Mouse (Mus musculus): ENCODE data around the gene Polr3gl.

The Polr3gl gene

DNA sequence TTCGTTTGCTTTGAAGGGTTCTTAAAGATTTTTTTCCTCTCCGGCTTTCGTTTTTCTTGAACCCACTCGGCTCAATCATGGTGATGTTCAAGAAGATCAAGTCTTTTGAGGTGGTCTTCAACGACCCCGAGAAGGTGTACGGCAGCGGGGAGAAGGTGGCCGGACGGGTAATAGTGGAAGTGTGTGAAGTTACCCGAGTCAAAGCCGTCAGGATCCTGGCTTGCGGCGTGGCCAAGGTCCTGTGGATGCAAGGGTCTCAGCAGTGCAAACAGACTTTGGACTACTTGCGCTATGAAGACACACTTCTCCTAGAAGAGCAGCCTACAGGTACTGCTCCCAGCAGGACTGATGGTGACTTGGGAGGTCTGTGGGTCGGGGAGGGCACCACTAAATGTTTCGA is 35.8 kb downstream of the Polr3gl start:
- no peak for DNase-seq (ENCODE audit: extremely low read depth, low read depth, low spot score)

DNA sequence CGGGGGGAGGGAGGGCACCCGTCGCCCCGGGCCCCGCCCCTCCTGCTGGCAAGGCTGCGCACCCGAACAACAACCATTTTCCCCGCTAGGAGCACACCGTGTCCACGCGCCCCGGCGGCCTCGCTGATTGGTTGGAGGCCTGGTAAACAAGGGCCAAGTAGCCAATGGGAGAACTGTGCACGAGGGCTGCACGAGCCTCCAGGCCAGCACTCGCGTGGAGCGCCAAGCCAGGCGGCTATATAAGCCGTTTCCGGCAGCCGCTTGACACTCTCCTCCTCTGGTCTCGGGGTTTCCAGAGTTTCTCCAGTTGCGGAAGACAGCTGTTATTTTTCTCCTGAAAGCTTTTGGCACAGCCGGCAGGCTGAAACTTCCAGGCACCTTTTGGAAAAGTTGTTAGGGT is 36.3 kb downstream of the Polr3gl start, which contains the start of gene Txnip:
Txnip (plus strand) TSS at position 264 of the 400 bp plus-strand sequence.
- peak; percentile 79 for DNase-seq (ENCODE audit: extremely low read depth, low read depth, low spot score)

DNA sequence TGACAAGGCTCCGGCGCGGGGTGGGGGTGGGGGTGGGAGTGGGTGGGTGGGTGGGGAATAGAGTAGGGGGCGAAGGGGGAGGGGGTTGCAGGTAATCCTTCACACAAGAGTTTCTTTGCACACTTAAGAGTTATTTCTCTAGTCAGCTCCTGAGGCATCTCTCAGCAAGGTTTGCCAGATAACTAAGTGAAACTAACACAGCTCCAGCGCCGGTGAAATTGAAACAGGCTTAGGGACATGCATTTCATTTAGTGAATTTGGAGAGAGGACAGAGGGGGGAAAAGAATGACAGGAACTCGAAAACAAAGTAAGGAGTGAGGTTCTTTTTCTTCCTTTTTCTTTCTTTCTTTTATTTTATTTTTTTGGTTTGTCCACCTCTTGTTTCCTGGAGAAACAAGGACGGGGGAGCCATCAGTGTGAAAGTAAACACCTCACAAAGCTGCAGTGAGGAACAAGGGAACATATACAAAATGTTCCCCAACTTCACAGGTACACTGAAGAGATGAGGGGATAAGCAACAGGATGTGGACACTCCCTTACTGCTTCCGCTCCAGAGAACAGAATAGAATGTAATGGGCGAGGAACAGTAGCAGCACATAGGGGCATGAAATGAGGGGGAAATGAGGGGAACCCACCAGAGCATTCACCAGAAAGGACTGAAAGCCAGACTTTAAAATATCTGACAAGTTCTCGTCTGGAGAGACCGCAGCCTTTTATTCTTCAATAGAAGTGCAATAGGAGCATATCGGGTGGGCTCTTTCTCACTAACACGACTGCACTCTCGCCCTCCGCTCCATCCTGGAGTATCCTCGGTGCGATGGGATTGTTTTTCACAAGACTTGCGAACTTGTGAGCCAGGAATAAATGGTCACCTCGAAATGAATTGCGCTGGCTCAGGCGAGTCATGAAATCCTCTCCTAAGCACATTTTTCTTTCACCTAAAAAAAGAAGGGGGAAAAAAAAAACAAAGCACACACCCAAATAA is 37.0 kb downstream of the Polr3gl start:
- DNase-seq (ENCODE audit: extremely low read depth, low read depth, low spot score) = no peak

DNA sequence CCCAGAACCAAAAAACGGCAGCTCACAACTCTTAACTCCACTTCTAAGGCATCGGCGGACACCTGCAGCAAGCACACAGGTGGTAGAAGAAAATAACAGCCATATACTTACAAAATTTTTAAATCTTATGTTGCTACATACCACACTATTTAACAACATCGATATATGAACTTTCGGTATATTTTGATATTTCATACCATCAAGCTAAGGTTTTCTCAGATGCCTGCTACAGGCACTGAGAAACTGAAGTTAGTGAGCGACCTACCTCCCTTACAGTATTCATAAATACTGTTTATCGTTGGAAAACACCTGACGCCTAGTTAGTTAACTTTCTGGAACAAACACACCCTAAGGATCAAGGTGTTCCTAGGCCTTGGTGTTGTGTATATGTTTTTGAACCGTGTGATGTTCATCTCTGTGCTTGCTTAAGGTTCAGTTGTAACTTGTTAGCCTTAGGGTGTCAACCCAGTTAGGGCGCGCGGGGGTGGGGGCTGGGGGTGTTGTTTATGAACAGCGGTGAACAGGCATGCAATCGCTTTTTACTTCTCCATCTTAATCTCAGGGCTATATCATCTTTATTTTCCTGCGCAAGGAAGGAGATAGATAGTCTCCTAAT is 37.9 kb downstream of the Polr3gl start:
- DNase-seq (ENCODE audit: extremely low read depth, low read depth, low spot score) = no peak

DNA sequence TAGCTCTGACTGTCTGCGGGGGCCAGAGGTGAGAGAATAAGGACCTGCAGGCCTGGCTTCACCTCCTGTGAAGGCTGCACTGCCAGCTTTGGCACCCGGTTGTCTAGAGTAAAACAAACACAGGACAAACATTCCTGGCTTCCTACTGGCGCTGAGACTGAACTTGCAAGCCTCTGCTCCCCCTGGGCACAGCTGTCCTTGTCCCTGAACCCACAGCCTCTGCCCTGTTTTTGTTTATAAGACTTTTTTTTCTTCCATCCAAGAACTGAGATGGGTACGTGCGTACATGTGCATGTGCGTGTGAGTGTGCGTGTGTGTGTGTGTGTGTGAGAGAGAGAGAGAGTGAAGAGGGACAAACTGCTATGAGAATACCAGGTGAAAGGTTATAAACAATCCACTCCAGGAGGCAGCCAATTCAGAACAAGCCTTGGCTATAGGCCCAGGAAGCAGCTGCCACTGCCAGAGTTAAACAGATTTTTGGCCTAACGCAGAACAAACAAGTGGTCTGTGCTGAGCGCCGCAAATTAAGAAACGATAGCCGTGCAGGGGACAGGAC is 38.9 kb downstream of the Polr3gl start:
- peak; percentile 98 for DNase-seq (ENCODE audit: extremely low read depth, low read depth, low spot score)

DNA sequence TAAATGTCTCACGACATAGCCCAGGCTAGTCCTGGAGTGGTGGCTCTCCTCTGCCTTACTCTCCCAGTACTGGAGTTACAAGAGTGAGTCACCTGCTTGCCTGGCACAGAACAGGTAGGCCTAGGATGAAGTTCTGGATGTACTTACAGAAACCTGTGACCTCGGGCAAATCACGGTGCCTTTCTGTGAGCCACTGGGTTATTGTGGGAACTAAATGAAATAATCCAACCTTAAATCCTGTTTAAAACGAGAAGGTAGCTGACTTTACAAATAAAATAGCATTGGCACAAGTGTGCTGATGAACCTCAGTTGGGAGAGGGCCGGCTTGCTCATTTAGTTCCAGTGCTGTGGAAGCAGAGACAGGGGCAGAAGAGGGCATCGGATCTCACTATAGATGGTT is 39.7 kb downstream of the Polr3gl start:
- peak; percentile 94 for DNase-seq (ENCODE audit: extremely low read depth, low read depth, low spot score)

DNA sequence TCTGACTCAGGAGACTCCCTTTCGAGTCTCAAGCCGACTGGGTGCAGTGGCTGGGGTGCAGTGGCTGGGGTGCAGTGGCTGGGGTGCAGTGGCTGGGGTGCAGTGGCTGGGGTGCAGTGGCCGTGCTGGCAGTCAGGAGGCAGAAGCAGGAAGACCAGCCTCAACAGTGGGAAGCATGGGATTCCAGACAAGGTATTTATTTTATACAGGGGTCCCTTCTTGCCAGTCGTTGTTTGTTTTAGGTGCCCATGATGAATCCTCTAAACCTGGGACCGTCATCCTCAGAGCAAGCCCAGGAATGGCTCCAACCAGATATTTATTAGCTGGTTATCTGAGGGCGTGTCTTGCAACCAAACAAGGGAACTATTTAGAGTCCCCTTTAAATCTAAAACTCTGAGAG is 40.4 kb downstream of the Polr3gl start:
- DNase-seq (ENCODE audit: extremely low read depth, low read depth, low spot score) = no peak

DNA sequence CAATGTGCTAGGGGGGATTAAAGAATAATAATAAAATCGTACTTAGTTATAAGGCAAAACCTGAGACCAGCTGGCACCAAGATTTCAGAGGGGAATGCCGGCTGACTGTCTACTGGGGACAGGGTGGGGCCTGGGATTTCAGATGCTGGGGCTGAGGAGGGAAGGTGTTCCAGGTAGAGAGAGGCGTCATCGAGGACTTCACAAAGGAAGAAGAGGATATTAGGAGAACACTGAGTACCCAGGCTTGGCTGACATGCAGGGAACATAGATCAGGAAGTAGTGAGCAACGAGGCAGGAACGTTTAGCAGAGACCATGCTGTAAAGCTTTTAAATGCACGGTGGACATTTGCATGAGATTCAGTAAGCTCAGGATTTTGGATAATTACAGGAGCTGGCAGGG is 42.1 kb downstream of the Polr3gl start:
- DNase-seq (ENCODE audit: extremely low read depth, low read depth, low spot score) = no peak

DNA sequence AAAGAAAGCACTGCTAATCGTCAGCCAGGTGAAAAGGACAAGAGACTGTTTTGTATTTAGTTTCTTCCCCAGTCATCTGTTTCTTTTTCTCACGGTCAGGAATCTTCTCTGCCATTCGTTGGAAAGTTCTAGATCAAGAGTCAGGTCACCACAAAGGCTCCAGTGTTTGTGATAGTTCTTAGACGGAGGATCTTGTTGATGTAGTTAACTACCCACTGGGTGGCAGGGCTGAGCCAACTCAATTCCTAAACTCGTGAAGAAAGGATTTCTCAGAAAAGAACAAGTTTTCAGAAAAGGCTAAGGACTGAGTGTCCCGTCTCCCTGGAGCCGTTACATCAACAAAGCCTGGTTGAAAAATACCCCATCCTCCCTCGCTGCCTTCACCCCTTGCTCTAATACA is 42.8 kb downstream of the Polr3gl start:
- DNase-seq (ENCODE audit: extremely low read depth, low read depth, low spot score) = no peak

DNA sequence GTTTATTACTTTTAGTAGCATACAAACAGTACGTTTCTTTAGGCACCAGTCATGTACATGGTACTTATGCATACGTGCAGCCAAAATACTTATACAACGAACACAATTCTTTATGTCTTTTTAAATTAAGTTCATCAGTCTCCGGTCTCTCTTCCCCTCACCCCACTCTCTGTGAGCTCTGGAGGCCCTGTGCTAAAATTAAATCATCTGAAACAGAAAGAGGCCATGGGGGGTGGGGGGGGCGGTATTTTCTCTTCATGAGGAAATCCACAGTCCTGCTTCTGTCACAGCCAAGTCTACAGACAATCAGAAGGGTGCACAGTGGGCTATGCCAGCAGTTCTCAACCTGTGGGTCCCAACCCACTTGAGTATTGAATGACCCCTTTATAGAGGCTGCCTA is 44.6 kb downstream of the Polr3gl start:
- DNase-seq (ENCODE audit: extremely low read depth, low read depth, low spot score) = no peak

DNA sequence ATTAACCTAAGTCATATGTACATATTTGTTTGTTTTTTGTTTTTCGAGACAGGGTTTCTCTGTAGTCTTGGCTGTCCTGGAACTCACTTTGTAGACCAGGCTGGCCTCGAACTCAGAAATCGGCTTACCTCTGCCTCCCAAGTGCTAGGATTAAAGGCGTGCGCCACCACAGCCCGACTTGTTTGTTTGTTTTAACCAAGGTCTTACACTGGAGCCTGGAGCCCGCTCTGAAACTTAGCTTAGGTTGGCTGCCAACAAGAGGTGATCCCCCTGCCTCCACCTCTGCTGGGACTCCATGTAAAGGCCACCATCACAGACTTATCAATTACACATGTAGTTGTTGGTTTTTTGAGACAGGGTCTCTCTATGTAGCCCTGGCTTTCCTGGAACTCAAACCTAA is 45.2 kb downstream of the Polr3gl start:
- DNase-seq (ENCODE audit: extremely low read depth, low read depth, low spot score) = no peak

DNA sequence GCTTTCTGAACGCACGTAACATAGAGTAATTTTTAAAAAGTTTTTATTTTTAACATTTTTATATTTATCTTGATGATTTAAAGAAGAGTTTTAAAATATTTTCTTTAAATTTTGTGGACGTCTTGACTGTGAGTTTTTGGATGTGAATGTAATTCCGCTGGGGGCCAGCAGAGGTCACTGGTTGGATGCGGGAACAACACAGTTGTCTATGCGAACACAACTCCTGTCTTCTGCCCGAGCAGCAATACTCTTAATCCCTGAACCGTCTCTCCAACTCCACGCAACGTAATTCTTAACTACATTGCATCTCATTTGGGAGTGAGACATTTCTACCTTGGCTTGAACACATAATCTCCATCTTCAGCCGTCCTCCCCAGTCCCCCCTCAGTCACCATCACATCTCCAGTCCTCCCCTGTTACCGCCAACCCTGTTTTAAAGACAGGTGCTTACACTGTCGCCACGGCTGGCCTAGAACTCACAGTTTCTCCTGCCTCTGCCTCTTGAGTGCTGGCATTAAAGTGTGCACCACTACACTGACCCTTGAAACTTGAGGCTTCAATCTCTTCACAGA is 46.5 kb downstream of the Polr3gl start:
- no peak for DNase-seq (ENCODE audit: extremely low read depth, low read depth, low spot score)

DNA sequence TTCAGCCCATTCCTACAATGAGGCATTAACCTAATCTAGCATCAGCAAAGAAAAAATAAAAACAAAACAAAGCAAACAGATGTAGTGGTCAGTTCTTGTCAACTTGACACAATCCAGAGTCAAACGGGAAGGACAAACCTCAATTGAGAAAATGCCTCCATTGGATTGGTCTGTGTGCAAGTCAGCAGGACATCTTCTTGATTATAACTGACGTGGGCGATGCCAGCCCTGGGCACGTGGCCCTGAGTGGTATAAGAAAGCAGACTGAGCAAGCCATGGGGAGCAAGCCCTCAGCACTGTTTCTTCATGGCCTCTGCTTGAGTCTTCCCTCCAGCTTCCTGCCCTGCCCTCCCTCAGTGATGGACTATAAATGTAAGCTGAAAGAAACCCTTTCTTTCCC is 47.1 kb downstream of the Polr3gl start:
- DNase-seq (ENCODE audit: extremely low read depth, low read depth, low spot score) = no peak

DNA sequence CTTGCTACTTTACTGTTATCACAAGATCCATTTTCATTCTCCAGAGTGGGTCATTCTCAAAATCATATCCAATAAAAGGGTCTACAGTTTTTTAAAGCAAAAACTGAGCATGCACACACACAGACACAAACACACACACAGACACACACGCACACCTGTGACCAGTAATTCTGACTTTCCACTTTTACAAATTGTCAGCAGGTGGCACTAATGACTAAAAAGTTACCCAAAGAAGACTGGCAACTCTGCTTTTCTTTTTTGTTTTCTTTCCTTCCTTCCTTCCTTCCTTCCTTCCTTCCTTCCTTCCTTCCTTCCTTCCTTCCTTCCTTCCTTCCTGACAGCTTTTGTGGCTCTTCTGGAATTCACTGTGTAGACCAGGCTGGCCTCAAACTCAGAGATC is 48.4 kb downstream of the Polr3gl start:
- DNase-seq (ENCODE audit: extremely low read depth, low read depth, low spot score) = no peak

DNA sequence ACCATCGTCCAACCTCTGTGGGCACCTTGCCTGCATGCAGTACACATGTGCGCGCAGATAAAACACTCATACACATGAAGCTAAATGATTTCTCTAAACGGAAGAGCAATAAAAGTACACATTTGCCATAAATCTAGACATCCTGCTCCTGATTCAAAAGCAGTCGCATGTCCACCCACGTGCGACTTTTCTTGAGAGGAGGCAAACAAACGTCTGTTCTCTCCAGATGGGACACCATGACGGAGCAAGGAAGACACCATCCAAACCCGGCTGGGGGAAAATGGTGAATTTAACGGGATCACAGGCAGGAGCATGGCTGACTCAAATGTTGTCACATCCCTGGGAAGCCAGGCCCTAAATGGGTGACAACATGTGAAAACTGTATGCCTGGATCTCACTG is 50.6 kb downstream of the Polr3gl start:
- no peak for DNase-seq (ENCODE audit: extremely low read depth, low read depth, low spot score)

DNA sequence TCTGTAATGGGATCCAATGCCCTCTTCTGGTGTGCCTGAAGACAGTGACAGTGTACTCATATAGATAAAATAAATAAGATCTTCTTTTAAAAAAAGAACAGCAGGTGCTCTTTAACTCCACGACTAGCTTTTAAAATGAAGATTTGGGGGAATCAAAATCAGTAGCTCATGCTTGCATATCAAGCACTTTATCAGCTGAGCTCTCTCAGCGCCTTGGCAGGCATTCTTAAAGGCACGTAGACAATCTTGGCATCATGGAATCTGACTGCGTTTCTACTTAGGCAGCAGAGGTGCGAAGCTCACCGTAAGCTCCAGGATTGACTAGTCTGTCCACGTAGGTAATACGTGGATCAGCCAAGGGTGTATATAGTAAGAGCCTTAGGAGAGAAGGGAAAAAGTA is 51.4 kb downstream of the Polr3gl start:
- DNase-seq (ENCODE audit: extremely low read depth, low read depth, low spot score) = no peak

DNA sequence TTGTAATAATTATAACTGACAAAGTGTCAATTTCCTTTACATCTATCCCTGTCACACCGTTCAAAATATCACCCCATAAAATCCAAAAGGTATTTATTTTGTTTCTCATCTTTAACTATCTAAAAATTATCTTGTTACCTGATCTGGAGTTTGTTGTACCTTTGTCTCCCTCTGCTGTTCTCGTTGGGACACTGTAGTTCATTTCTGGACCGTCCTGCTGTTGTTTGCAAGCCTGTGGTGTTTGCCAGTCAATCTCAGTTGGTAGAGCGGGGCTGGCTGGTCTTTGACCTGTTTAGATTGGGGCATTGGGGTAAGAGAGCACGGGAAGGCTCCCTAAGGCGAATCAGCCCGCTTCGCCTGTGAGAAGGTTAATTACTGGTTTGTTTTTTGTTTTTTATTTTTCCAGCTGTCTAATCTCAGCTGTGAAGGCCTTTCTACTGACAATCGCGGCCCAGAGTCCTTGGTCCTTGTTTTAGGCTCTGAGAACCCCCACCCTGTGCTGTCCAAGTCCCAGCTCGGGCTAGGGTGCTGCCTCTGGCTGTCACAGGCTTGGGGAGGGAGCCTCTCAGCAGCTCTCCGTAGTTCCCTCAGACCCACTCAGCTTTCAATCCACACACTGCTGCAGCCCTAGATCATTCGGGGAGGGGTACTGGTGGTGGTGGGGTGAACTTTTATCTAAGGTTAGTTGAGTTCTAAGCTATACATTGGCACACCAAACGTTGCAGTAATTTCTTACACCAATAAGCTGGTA is 52.5 kb downstream of the Polr3gl start:
- DNase-seq (ENCODE audit: extremely low read depth, low read depth, low spot score) = no peak

DNA sequence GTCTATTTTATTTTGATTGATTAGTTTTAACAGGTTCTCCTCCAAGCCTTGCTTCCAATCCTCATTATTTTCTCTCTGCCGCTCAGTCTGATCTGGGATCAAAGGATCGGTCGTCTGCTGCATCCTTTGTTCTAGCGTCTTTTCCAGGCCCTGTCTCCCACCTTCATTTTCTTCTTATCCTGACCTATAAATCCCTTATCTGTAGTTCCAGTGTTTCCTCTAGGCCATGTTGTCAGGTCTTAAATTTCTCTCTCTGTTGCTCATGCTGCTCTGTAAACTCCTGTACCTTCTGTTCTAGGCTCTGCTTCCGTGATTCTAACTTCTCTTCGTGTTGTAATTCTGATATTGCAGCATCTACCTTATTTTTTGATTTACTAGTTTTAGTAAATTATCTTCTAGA is 53.2 kb downstream of the Polr3gl start:
- DNase-seq (ENCODE audit: extremely low read depth, low read depth, low spot score) = no peak

DNA sequence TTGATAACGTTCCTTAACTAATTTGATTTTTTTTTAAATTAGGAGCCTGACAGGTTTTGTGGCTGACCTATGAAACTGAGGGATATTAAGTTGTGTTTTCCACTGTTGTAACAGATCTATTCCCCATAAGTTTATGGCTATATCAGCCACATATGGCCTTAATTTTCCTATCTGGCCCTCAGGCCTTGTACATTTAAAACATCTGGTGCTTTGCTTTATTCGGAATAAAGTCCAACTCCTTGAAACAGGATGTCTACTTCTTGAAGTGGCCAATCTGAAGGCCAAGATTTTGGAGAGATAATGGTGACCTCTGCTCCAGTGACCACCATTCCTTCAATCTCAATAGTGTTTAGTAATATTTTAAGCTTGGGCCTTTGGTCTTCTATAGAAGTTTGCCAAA is 54.7 kb downstream of the Polr3gl start:
- no peak for DNase-seq (ENCODE audit: extremely low read depth, low read depth, low spot score)

DNA sequence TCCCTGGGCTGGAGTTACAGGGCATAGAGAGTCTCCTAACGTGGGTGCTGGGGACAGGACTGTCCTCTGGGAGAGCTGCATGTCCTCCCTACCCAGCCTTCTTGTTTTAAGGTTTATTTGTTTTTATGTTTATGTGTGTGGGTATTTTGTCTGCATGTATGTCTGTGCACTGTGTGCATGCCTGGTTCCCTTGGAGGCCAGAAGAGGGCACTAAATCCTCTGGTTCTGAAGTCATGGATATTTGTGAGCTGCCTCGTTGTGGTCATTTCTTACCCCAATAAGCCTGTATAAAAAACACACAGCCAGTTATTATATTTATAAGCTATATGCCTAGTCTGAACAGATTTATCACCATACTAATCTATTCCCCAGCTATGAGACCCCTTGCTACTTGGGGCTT is 59.7 kb downstream of the Polr3gl start:
- DNase-seq (ENCODE audit: extremely low read depth, low read depth, low spot score) = no peak

DNA sequence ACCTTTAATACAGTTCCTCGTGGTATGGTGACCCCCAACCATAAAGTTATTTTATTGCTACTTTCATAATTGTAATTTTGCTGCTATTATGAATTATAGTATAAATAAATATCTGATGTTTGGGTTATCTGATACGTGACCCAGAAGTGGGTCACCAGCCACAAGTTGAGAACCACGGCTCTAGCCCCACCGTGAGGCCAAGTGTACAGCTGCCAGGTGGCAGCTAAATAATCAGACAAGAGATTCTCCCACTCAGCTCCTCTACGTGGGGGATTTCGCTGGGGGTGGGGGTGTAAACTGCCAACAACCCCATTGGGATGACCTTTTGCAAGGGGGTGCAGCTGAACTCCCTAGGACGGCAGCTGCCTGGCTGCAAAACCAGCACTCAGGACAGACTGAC is 61.9 kb downstream of the Polr3gl start:
- no peak for DNase-seq (ENCODE audit: extremely low read depth, low read depth, low spot score)
